Mouse (Mus musculus) heart, embryonic 13.5 days (tissue): Measurements from ENCODE around the gene Olfr709-ps1. TPM values are rescaled to one million over a fixed set of nuclear protein-coding genes. Genes with fewer than 3 reads are reported as not detected.
"Not testable (repeated sequence)": the region's sequence is repeated elsewhere in the genome, so short reads cannot be mapped to it uniquely, and the experiment has no call there.

Experiments used
- ATAC-seq: fragments of 200-750 bp; cut with Nextera tagmentation; 2 replicates; pipeline ENCODE4 v1.8.0; 2017; ENCODE audit warnings: moderate TSS enrichment; ENCODE audit not compliant: insufficient number of reproducible peaks, low FRiP score, low TSS enrichment; ENCODE audit errors: extremely low read depth
- H3K27ac ChIP-seq: fragments of 300-500 bp; sonication (generic); replicated peaks from 2 replicates; pipeline ENCODE4 v1.5.1; 2015; ENCODE audit warnings: moderate library complexity, mild to moderate bottlenecking, inconsistent platforms
- H3K27me3 ChIP-seq: fragments of 300-500 bp; sonication (generic); replicated peaks from 2 replicates; pipeline ENCODE4 v1.6.1; 2015; ENCODE audit warnings: mild to moderate bottlenecking, inconsistent platforms
- H3K36me3 ChIP-seq: fragments of 300-500 bp; sonication (generic); 2 replicates; pipeline ENCODE4 v1.6.1; 2015; ENCODE audit warnings: mild to moderate bottlenecking, inconsistent platforms
- H3K4me1 ChIP-seq: fragments of 300-500 bp; sonication (generic); 2 replicates; pipeline ENCODE4 v1.6.1; 2015; ENCODE audit warnings: inconsistent platforms
- H3K4me2 ChIP-seq: fragments of 300-500 bp; sonication (generic); 2 replicates; pipeline ENCODE4 v1.6.1; 2015; ENCODE audit warnings: inconsistent platforms, mild to moderate bottlenecking, moderate library complexity
- H3K4me3 ChIP-seq: fragments of 300-500 bp; sonication (generic); 2 replicates; pipeline ENCODE4 v1.5.1; 2015; ENCODE audit warnings: moderate library complexity, mild to moderate bottlenecking, inconsistent platforms
- H3K9ac ChIP-seq: fragments of 300-500 bp; sonication (generic); 2 replicates; pipeline ENCODE4 v1.6.1; 2015; ENCODE audit warnings: inconsistent platforms, mild to moderate bottlenecking, moderate library complexity
- H3K9me3 ChIP-seq: fragments of 300-500 bp; sonication (generic); 2 replicates; pipeline ENCODE4 v1.6.1; 2016; ENCODE audit warnings: inconsistent platforms
- WGBS: fragments of 180-500 bp; shearing (Covaris S2); methylation state at CpG from one replicate; pipeline ENCODE4 v1.1.7; 2015; ENCODE audit warnings: mixed read lengths; 5-methylcytosine and 5-hydroxymethylcytosine counted together
- polyA plus RNA-seq: library from polyadenylated mRNA; unstranded; fragments of >200 nt; fragmentation: Nextera tagmentation; extraction: Ambion mirVana; gene quantifications from 2 replicates; pipeline ENCODE4 v1.2.1, GENCODE M21; 2015

The Olfr709-ps1 gene
- polyA plus RNA-seq: not detected in 2 replicates

DNA sequence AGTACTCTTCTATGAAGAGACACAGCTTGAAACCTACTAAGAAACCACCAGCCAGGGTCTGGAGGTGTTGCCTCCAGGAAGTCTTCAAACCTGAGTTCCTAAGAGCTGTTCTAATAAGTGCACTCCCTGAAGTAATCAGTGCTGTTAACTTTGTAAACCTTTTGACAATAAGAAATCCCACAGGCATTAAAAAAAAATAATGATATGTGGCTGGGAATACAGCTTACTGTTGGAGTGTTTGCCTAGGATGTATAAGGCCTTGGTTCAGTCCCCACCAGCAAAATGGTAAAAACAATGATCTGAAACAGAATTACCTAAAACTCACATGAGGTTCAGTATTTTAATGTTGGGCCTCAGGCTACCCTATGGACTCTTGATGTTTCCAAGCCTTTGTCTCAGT lies at the start of gene Olfr709-ps1:
Gene Olfr709-ps1, minus strand, starts transcription at position 101 of the 400 bp plus-strand sequence.
- H3K27me3 ChIP-seq: no peaks in the 10 kb centered on the region
- H3K27ac ChIP-seq: no peak within 1 kb of the TSS
- no peaks in the 10 kb centered on the region for H3K9me3 ChIP-seq
- H3K4me2 ChIP-seq: no peak within 1 kb of the TSS
- H3K36me3 ChIP-seq: no peaks in the 10 kb centered on the region
- ATAC-seq: no peak
- H3K9ac ChIP-seq: no peak within 1 kb of the TSS
- H3K4me3 ChIP-seq: no peak within 1 kb of the TSS
- H3K4me1 ChIP-seq: no peaks in the 10 kb centered on the region

- no peak within 1 kb of the TSS for H3K4me2 ChIP-seq
- no peaks in the 10 kb centered on the region for H3K36me3 ChIP-seq
- no peak within 1 kb of the TSS for H3K27ac ChIP-seq
- H3K4me3 ChIP-seq: no peak within 1 kb of the TSS
- H3K4me1 ChIP-seq: no peaks in the 10 kb centered on the region
- no peak for ATAC-seq
- no peak within 1 kb of the TSS for H3K9ac ChIP-seq
- 43% methylated on average over 1 of the region's 1 CpGs for WGBS
- no peaks in the 10 kb centered on the region for H3K27me3 ChIP-seq
- H3K9me3 ChIP-seq: no peaks in the 10 kb centered on the region
These were observed 43.3 kb upstream of the Olfr709-ps1 start, which contains the start of gene Olfr711 for GRCm38 (mm10) chr7:106975353-106975752. Gene Olfr711 (minus strand): TSS chr7:106975453.

- not testable (repeated sequence) for H3K9ac ChIP-seq, H3K36me3 ChIP-seq, H3K4me2 ChIP-seq, H3K4me3 ChIP-seq, H3K27ac ChIP-seq, H3K27me3 ChIP-seq, H3K4me1 ChIP-seq, ATAC-seq, H3K9me3 ChIP-seq
These were observed 35.5 kb upstream of the Olfr709-ps1 start for GRCm38 (mm10) chr7:106967503-106967902.

DNA sequence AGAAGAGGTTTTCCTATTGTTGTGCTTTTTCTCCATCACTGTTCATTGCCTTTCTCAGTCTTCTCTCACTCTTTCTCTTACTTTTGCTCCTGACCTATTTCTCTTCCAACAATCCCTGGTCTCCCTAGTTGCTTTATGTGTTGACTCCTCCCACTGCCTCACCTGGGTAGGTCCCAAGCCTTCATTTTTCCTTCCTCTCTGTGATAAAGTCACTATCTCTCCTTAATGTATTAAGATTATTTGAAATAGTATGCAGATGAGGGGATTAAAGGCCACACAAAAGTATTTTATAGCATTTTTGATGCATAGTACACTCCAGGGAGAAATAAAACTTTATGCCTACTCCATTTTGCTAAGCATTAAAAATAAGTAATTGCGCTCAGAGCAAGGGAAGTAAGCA lies 31.8 kb upstream of the Olfr709-ps1 start, which contains the start of gene Olfr6:
Gene Olfr6, minus strand, starts transcription at position 101 of the 400 bp plus-strand sequence.
- H3K27ac ChIP-seq: no peak within 1 kb of the TSS
- H3K4me3 ChIP-seq: no peak within 1 kb of the TSS
- no peaks in the 10 kb centered on the region for H3K4me1 ChIP-seq
- no peaks in the 10 kb centered on the region for H3K36me3 ChIP-seq
- 76% methylated on average over 1 of the region's 1 CpGs for WGBS
- ATAC-seq: no peak
- no peak within 1 kb of the TSS for H3K9ac ChIP-seq
- H3K9me3 ChIP-seq: no peaks in the 10 kb centered on the region
- no peak within 1 kb of the TSS for H3K4me2 ChIP-seq
- H3K27me3 ChIP-seq: no peaks in the 10 kb centered on the region

DNA sequence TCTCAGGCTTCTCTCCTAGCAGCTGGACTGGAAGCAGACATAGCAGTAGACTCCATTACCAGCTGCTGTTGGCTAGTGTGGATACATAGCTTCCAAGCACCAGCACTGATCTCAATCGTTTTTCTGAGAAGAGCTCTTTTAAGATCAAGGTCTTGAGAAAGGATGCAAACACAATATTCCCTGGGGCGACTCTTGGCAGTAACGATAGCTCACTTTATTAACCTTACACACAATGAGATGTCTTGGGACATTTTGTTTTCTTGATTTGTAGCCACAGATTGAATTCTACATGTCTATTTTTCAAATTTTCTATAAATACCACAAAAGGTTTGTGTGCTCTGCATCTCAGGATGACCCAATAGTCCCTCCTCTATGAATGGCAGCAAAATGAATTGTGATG lies 16.2 kb upstream of the Olfr709-ps1 start, which contains the start of gene Olfr710:
Gene Olfr710, minus strand, starts transcription at position 101 of the 400 bp plus-strand sequence.
- 65% methylated on average over 3 of the region's 3 CpGs for WGBS
- H3K27ac ChIP-seq: no peak within 1 kb of the TSS
- H3K9me3 ChIP-seq: no peaks in the 10 kb centered on the region
- no peak for ATAC-seq
- H3K9ac ChIP-seq: no peak within 1 kb of the TSS
- no peaks in the 10 kb centered on the region for H3K27me3 ChIP-seq
- no peak within 1 kb of the TSS for H3K4me2 ChIP-seq
- H3K4me1 ChIP-seq: no peaks in the 10 kb centered on the region
- no peaks in the 10 kb centered on the region for H3K36me3 ChIP-seq
- no peak within 1 kb of the TSS for H3K4me3 ChIP-seq

DNA sequence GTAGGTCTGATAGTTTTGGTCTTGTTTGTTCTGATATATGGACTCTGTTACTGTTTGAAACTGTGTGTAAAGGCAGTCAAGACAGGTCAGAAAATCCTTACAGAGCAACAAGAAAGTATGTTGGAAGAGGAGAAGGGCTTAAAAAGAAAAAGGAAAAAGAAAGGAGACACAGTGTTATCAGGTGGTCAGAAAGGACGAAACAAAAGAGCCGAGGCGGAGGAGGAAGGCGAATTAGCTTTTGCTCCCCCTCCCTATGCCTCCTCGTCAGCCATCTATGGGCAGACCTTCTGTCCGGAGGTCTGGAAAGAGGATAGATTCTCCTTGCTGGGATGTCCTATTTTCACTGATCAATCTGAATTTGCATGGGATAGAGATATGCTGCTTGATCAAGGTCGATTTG lies 11.1 kb downstream of the Olfr709-ps1 start:
- ATAC-seq: not testable (repeated sequence)

DNA sequence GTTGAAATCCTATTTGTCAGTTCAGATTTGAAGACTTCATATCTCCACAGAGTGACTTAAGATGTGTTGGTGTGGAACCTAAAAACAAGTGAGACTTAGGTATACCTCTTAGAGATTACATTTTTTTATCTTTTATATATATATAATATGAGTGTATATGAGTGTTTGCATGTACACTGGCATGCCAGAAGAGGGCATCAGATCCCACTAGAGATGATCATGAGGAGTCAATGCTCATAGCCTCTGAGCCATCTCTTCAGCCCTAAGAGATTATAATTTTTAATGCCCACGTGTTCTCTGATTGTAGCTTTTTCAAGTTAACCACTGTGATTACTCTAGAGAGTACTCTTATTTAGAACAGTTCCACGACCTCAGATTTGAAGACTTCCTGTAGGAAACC lies 24.3 kb downstream of the Olfr709-ps1 start, which contains the start of gene Olfr1532-ps1:
Gene Olfr1532-ps1, plus strand, starts transcription at position 326 of the 400 bp plus-strand sequence.
- Histone ChIP-seq H3K27ac (no peak within 1 kb of the TSS), H3K4me1 (no peaks in the 10 kb centered on the region), H3K36me3 (no peaks in the 10 kb centered on the region), H3K4me3 (no peak within 1 kb of the TSS), H3K9me3 (no peaks in the 10 kb centered on the region), H3K27me3 (no peaks in the 10 kb centered on the region), H3K4me2 (no peak within 1 kb of the TSS), H3K9ac (no peak within 1 kb of the TSS)
- ATAC-seq: no peak
- 52% methylated on average over 2 of the region's 2 CpGs for WGBS

More for the DNA sequence above, 11.1 kb downstream of the Olfr709-ps1 start:
- H3K27ac ChIP-seq, H3K4me3 ChIP-seq, H3K27me3 ChIP-seq, H3K9me3 ChIP-seq, H3K9ac ChIP-seq, H3K36me3 ChIP-seq, H3K4me1 ChIP-seq, H3K4me2 ChIP-seq: not testable (repeated sequence)
- WGBS: 86% methylated on average over 7 of the region's 7 CpGs

DNA sequence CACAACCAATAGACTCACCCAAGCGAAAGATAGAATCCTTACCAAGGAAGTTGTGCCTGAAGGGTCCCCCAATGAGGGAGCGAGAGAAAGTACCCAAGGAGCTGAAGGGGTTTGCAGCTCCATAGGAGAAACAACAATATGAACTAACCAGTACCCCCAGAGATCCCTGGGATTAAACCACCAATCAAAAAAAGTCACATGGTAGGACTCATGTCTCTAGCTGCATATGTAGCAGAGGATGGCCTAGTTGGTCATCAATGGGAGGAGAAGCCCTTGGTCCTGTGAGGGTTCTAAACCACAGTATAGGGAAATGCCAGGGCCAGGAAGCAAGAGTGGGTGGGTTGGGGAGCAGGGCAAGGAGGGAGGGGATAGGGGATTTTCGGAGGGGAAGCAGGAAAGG lies 30.9 kb downstream of the Olfr709-ps1 start, which contains the start of gene Olfr707:
Gene Olfr707, minus strand, starts transcription at position 101 of the 400 bp plus-strand sequence.
- not testable (repeated sequence) for ATAC-seq, H3K9ac ChIP-seq, H3K4me2 ChIP-seq, H3K9me3 ChIP-seq, H3K27me3 ChIP-seq, H3K27ac ChIP-seq, H3K36me3 ChIP-seq, H3K4me3 ChIP-seq, H3K4me1 ChIP-seq
- 77% methylated on average over 3 of the region's 3 CpGs for WGBS

DNA sequence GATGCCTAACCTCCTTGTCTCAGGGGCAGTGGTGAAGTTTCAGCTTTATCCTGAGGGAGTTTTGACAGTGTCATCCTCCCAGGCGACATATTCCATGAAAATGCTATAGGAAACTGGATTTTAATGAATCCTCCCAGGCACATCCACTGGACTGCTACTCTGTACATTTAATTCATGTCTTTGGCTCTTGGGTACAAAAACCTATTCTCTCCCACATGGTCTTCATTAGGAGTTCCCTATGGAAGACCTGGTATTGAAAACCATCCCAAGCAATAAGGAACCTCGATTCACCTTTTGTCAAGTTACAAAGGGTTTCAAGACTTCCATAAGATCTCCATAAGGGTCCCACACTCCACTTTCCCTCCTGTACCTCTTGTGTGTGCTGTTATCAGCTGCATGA lies 44.0 kb downstream of the Olfr709-ps1 start, which contains the start of gene Olfr706:
Gene Olfr706, minus strand, starts transcription at position 101 of the 400 bp plus-strand sequence.
- Histone ChIP-seq H3K27ac (no peak within 1 kb of the TSS), H3K4me2 (no peak within 1 kb of the TSS), H3K4me1 (no peaks in the 10 kb centered on the region), H3K9ac (no peak within 1 kb of the TSS), H3K27me3 (no peaks in the 10 kb centered on the region), H3K4me3 (no peak within 1 kb of the TSS), H3K36me3 (no peaks in the 10 kb centered on the region), H3K9me3 (no peaks in the 10 kb centered on the region)
- 67% methylated on average over 2 of the region's 2 CpGs for WGBS
- no peak for ATAC-seq

DNA sequence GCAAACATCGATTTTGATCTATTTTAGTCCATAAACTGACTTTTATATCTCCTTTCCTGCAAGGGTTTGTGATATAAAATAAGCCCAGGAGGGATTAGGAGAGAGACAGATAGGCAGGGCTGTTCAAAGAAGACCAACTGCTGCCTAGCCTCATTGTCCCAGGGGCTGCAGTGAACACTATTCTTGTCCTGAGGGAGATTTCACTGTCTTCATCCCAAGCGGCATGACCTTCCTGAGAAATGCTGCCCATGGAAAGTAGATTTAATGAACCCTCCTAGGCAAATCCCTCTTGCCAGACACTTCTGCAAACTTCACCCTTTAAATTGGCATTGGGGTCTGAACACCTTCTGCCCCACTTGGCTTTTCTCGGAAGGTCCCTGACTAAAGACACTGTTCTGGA lies 55.2 kb downstream of the Olfr709-ps1 start, which contains the start of gene Olfr705:
Gene Olfr705, minus strand, starts transcription at position 101 of the 400 bp plus-strand sequence.
- no peak within 1 kb of the TSS for H3K9ac ChIP-seq
- H3K4me2 ChIP-seq: no peak within 1 kb of the TSS
- H3K36me3 ChIP-seq: no peaks in the 10 kb centered on the region
- H3K4me3 ChIP-seq: no peak within 1 kb of the TSS
- H3K4me1 ChIP-seq: no peaks in the 10 kb centered on the region
- H3K9me3 ChIP-seq: no peaks in the 10 kb centered on the region
- no peaks in the 10 kb centered on the region for H3K27me3 ChIP-seq
- 67% methylated on average over 3 of the region's 3 CpGs for WGBS
- no peak within 1 kb of the TSS for H3K27ac ChIP-seq
- no peak for ATAC-seq
